Mouse (Mus musculus): Measurements from ENCODE around the gene Cdc42bpb. TPM values are rescaled to one million over a fixed set of nuclear protein-coding genes. Genes with fewer than 3 reads are reported as not detected.
A peak's percentile ranks its signal among the peaks of the same experiment; 100 is the strongest.

Cdc42bpb gene
- 186 and 250 TPM in 2 replicates for polyA plus RNA-seq (2012; rRNA removed)

DNA sequence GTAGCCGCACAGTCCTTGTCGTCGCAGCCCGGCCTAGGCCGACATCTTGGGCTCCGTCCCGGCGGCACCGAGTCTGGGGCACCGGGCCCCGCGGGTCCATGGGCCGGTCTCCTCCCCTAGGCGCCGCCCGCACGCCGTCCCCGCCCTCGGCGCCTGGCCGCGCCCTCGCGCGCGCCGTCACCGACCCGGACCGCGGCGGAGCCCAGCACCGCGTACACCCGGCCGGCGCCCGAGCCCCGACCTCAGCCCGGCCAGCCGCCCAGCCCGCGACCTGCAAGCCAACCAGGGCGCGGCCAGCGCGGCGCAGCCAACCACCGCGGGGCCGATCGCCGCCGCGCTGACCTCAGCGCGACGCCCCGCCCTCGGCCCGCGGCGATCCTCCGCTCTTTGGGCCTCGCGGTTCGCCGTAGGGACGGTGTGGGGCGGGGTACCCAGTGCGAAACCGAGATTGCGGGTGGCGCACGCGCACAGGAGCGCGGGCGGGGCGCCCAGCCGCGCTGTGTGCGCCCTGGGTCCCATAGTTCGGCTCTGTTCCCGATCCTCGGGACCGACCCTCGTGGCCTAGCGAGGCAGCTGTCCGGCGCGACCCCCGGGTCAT, at the start of gene Cdc42bpb:
Gene Cdc42bpb (minus strand): TSS at position 343 of the 598 bp plus-strand sequence.
- WGBS = under 1% methylated on average over 90 of the region's 94 CpGs
- DNase-seq (ENCODE audit: low read depth, low spot score) = no peak

DNA sequence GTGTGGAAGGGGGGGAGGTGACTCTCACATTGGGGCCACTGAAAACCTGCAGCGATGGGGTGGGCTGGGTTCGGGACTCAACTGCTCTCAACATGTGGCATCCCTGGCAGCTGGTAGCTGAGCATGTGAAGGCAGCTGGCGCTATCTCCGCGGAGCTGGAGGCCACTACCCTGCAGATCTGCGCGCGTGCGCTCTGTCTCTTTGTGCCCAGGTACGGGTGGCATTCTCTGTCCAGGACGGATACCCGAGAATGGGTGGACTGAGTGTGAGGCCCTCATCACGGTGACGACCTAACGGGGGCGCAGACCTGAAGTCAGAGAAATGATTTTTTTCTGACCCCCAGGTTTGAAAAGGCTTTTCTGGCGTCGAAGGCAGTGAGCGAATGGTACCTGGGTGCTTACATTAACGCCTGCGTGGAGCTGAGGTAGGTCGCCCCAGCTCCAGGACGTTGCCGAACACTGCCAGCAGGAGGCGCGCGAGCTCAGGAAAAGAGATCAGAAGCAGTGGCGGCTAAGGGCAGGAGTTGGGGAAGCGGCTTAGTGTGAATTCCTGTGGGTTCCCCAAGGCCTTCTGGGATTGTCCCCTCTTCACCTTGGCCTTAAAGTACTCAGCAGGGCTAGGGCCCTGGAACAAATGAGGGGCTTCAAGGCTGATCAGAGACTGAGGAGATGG, 48.4 kb upstream of the Cdc42bpb start:
- 19% methylated on average over 29 of the region's 29 CpGs for WGBS
- no peak for DNase-seq (ENCODE audit: low read depth, low spot score)

DNA sequence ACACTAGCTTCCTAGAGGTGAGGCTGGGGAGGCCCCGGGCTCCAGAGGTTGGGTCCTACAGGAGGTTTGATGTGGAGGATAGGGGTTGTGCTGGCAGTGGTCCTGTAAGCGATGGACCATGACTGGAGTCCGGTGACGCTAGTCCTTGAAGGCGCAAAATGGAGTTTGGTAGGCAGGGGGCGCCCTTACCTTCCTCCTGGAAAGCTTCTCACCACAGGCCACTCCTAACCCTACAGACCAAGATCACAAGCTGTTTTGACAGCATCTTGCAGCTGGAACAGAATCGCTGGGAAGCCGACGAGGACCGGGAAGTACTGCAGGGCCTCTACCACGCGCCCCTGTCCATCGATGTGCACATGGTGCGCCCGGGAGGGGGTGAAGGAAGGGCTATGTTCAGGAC, 47.7 kb upstream of the Cdc42bpb start:
- DNase-seq (ENCODE audit: low read depth, low spot score) = no peak
- 2% methylated on average over 15 of the region's 15 CpGs for WGBS

DNA sequence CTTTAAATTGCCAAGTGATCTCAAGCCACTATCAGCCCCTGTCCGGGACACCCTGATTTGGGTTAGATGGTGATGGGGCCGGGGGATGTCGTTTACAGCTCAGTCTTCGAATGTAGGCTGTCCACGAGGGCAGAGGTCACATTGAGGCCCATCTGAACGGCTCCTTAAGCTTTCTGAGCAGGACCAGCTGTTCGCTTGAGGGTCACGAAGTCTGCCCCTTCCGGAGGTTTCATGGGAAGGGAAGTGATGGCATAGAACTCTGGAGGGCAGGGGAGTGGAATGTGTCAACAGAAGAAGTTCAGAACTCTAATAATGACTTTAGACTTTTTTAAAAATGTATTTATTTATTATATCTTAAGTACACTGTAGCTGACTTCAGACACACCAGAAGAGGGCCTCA, 47.0 kb upstream of the Cdc42bpb start:
- WGBS = 30% methylated on average over 9 of the region's 9 CpGs
- DNase-seq (ENCODE audit: low read depth, low spot score) = no peak

DNA sequence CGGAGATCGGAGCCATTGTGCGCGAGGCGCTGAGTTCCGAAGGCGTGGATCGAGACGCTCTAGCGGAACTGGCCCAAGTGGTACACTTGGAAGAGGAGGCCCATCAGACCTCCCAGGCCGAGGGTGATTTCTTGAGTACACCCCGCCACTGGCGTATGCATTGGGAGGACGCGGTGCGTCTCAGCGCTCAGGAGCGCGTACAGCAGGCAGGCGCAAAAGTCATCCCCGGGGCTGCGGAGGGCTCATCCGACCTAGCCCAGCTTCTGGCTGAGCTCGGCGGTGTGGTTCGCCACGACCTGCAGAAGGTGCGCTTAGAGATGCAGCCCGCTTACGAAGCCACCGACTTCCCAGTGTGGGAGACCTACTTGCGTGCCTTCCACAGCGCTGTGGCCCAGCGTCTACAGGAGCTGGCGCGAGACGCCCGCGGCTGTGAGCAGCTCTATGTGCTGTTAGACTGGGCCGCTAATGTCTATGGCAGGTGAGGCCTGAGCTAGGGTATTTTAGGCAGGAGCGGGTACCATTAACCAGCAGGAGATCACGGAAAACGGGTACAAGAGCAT, 46.1 kb upstream of the Cdc42bpb start:
- WGBS = 23% methylated on average over 43 of the region's 43 CpGs
- DNase-seq (ENCODE audit: low read depth, low spot score) = no peak

DNA sequence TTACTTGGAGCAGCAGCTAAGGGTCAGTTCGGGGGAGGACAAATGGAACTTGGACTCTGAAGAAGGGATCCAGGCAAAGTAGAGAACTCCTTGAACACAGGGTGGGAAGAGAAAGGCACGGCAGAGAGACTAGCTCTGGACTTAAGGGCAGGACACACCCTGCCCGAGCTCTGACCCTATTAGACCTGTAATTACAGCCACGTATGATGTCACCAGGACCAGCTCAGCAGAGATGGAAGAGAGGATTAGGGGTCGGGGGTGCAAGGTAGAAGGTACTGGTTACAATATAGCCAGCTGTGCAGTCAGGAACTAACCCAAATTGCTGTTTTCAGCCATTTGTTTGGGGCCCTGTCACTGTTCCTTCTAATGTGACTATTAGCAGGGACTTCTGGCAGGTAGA, 45.3 kb upstream of the Cdc42bpb start:
- DNase-seq (ENCODE audit: low read depth, low spot score) = no peak
- WGBS = 40% methylated on average over 5 of the region's 5 CpGs

DNA sequence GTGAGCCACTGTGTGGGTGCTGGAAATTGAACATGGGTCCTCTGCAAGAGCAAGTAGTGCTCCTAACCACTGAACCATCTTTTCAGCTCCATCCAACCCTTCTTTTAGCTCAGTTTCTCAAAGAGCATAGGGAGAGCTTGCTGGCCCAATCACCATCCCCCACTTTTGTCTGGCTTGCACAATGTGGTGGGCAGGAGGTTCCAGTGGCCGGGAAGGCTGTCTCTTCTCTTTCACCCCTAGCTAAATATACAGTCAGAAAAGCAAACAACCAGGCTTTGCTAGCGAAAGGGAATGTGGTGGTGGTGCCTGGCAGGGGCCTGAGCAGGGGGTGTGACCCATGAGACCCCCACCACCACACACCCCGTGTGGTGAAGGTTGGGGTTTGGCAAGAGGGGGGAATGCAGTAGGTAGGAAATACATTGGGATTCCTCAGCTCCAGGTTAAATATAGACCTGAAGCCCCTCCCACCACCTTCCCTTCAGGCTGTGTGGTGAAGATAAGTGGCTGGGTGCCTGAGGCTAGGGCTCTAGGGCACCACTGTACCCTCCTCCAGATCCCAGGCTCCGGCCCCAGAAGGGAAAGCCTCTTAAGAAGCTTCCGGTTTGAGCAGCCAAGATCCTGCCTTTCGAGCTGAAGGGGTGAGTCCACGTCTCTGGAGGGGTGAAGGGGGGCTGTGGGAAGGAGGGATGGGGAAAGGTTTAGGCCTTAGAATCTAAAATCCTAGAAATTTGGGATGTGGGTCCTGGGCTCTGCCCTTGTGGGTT, 43.6 kb upstream of the Cdc42bpb start:
- WGBS = 37% methylated on average over 7 of the region's 7 CpGs
- DNase-seq (ENCODE audit: low read depth, low spot score) = no peak

DNA sequence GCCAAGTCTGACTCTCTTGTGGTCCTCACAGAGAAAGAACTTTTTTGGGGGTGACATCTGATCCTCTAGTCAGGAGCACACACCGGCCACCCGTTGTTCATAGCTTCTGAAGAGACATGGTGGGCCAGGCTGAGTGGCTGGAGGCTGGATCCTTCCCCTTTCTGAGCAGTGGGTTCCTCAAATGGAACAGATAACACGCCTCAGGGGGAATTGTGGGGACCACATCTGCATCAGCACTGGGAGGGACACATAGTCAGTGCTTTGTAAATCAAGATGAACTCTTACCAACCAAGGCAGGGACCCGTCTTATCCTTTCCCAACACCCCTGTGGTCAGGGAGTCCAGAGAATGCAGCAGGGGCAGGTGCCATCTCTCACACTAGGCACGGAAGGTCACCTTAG, 42.4 kb upstream of the Cdc42bpb start:
- 82% methylated on average over 5 of the region's 5 CpGs for WGBS

DNA sequence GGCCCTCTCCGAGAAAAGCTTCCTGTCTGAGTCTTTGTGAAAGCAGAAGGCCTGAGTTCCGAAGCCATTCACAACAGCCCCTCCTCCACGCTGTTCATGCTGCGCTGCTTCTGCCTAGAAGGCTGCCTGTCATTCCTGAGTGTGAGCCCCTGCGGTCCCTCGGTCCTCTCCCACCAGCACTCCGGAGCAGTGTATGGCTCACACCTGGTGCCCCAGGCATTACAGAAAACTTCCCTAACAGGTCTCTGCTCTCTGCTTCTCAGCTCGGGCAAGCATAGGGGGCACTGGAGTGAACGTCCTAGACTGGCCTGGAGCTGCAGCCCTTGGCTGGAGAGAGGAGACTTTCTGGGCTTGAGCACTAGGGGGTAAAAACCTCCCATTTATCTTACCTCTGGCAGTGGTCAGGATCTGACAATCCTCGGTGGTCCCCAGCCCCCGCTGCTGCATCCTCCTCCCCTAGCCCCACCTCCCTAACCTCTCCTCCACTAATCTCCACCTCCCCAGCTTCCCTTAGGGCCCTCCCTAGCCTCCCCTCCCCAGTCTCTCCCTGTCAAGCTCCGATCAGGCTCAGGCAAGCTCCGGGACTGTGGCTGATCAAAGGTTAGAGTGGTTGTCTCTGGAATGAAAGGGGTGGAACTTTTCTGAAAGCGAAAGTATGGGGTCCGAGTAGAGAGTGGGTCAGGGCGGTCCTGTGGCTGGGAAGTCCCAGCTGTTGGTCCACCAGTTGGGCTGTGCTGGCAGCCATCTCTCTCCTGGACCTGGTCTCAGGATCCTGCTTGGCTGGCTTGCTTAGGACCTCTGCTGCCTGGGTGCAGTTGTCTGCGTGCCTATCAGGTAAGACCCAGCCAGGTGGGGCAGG, 39.6 kb upstream of the Cdc42bpb start, which contains the start of gene Exoc3l4:
Gene Exoc3l4 (plus strand): TSS at position 97 of the 859 bp plus-strand sequence.
- no peak for DNase-seq (ENCODE audit: low read depth, low spot score)
- 6% methylated on average over 17 of the region's 17 CpGs for WGBS

More for the DNA sequence above, 42.4 kb upstream of the Cdc42bpb start:
- DNase-seq (ENCODE audit: low read depth, low spot score) = no peak

DNA sequence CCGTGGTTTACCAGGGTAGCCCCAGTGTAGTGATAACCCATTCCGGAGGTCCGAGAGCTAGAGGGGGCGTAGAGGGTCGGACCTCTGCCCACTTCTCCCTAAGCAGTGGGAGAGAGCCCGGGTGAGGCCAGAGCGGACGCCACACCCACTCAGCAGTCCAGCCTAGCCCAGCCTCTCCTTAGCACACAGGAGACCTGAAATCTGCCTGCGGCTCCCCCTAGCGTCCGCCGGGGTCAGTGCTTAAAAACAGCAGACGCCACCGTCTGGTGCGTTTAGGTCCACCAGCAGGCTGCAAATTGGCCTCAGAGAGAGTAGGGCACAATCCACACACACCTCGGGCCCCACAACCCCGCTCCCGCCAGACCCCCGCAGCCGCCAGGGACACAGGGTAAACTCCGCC, 35.8 kb upstream of the Cdc42bpb start:
- WGBS = 2% methylated on average over 21 of the region's 21 CpGs
- no peak for DNase-seq (ENCODE audit: low read depth, low spot score)

DNA sequence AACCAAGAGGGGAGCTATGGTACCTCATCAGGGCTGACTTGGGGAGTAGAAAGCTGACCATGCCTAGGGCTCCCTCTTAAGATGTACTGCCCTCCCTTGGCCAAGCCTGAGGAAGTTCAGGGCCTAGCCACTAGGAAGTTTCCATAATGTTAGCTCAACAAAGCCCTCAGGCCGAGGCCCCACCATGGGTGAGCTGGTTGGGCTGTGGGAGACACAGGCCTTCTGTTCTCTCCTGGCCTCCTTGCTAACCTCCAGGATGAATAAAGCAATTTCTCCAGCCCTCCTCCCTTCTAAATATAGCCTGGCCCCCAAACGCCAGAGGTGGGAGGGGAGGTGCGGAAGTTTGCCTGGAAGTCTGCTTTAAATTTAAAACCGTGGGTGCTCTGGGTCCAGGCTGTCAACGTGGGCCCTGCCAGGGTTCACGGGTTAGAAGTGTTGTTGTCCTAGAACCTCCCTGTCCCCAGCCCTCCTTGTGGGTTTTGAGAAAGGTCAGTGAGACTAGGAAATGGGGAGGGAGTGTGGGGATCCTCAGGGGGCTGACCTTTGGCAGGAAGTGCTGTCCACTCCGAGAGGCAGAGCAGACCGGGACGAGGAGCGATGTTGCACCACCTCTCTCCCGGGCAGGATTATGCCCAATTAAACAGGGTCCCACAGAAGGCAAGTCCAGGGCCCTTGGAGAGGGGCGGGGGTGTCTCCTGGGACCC, 35.2 kb upstream of the Cdc42bpb start:
- DNase-seq (ENCODE audit: low read depth, low spot score) = no peak
- 39% methylated on average over 12 of the region's 12 CpGs for WGBS

DNA sequence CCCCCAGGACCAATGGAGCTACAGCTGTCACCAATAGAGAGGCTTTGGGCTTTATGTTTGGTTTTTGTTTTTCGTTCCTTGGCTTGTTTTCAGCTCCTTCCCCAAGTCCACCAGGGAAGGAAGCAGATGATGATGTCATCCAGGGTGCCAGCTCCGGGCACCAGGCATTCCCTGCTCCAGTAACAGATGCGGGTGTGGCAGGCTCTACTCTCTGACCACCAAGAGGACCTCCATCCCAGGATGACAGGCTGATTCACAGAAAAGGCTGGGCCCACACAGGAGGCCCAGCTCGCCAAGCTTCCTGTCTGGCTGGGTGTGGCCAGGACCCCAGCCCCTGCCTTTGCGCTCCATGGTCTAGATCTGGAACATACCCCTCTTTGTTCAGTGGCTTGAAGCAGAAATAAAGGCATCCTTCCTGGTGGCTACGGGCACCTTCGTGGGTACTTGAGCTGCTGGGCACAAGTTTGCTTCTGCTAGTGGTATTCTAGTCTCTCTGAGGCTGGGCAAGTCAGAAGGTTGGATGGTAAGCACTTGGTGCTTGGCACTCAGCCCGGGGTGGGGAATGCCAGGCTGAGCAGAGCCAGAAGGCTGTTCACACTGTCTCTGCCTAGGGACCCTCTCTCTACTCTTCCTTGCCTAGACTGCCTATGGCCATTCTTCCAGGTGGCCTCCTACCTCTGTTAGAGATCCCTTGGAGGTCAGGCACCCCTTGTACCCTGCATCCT, 34.3 kb upstream of the Cdc42bpb start:
- DNase-seq (ENCODE audit: low read depth, low spot score) = no peak
- 65% methylated on average over 8 of the region's 8 CpGs for WGBS

DNA sequence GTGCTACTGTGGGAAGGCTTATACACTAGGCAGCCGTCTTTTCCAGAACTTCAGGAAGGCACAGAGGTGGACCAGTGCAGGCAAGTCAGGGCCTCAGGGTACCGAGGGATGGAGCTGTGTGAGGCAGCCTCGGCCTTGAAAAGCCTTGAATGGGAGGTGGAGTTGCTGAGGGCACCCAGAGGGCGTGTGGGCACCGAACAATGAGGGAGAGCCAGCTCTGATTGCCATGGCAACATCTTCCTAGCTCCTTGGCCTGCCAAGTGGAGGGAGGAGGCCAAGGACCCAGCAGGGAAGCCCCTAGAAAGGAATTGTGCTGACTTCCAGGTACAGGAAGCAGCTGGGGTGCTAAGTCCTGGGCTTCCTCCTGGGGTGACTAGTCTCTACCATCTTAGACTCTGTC, 32.1 kb upstream of the Cdc42bpb start:
- DNase-seq (ENCODE audit: low read depth, low spot score) = no peak
- WGBS = 35% methylated on average over 5 of the region's 5 CpGs

DNA sequence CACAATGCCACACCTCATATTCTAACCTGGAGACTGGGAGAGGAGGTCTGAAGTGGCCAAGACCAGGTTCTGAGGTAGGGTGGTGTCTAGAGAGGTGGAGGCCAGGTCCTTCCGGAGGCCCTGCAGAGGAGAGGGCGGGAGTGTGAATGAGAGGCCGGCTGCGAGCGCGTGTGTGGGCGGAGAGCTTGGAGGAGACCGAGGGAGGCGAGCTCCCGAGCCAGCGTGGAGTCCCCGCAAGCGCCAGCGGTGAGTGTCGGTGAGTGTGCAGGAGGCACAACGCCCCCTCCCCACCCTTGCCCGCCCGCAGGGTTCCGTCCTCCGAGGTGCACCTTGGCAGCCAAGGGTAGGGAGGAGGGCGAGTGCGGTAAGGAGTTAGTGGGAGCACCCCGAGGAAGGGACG, 29.1 kb upstream of the Cdc42bpb start, which contains the start of gene Lbhd2:
Gene Lbhd2 (plus strand): TSS at position 188 of the 400 bp plus-strand sequence.
- 5% methylated on average over 24 of the region's 24 CpGs for WGBS

DNA sequence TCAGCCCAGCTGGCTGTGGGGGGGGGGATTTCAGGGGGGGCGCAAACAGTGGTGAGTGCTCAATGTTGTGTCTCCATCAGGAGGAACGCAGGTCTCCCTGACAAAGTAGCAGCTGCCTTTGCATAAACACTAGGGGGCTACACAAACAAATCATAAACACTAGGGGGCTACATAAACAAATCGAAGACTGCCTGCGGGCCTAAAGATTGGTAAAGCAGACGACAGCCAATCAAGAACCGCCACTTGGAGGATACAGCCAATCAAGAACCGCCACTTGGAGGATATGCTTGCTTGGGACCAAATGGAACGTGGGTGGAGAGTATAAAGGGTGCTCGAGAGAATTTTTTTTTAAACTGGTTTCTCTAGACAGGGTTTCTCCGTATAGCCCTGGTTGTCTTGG, 27.4 kb upstream of the Cdc42bpb start:
- DNase-seq (ENCODE audit: low read depth, low spot score) = no peak
- 46% methylated on average over 10 of the region's 10 CpGs for WGBS

More for the DNA sequence above, 29.1 kb upstream of the Cdc42bpb start, which contains the start of gene Lbhd2:
- DNase-seq (ENCODE audit: low read depth, low spot score) = no peak

DNA sequence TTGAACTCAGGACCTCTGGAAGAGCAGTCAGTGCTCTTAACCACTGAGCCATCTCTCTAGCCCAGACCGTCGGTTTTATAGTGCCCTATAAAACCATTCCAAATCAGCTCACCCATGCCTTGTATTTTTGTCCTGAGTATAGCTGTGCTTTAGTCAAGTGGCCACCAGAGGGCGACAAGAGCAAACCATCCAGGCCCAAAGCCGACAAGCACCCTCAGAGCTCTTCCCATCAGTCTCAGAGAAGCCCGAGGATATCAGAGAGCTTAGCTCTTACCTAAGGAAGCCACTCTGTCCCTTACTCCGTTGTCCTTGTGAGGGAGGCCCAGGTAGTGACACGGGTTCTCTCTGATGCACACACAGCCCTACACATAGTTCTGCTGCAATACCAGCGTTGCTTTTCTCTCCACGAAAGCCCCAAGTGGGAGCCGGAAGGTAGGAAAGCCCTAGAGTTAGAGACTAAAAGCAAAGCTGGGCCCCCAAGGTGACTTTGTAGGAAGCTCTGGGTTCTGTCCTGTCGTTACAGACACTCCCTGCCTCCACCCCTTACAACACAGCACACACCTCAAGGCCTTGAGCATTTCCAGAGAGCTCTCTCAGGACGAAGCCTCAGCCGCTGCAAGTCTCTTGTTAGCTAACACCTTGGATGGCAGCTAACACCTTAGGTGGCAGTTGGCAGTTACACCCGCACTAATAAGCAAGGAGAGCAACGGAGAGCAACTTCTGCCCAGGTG, 24.1 kb upstream of the Cdc42bpb start:
- DNase-seq (ENCODE audit: low read depth, low spot score) = peak; percentile 87
- 30% methylated on average over 15 of the region's 15 CpGs for WGBS

DNA sequence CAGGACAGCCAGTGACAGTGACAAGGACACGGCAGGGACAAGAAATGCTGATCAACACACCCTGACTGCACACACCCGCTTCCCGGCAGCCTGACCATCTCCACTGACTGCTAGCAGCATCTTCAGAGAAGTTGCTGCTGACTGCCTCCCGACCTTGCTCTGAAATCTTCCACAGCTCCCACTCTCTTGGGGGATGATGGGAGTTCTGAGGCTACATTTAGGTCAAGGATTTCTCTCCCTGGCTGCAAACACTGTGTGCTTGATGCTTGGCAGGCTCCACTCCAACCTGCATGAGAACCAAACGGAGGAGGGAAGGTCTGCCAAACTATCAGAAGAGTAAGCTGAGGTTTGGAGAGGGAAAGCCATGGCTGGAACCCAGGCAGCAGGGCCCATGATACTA, 19.5 kb upstream of the Cdc42bpb start:
- WGBS = 44% methylated on average over 5 of the region's 5 CpGs
- DNase-seq (ENCODE audit: low read depth, low spot score) = no peak

DNA sequence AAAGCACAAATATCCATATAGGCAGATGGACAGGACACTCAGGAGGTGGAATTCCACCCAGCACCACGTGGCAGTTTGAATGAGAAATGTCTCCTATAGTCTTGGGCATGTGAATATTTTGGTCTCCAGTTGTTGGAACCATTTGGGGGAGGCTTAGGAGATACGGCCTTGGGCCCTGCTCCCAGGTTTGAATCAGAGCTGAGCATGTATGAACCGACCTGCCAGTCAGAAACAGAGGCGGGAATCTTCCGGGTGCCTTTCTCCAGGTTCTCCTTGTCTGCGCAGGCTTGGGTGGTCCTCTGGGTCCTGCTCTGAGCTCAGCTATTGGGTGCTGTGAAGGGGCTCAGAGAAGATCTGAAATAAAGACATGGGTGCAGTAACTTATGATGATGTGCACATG, 16.5 kb upstream of the Cdc42bpb start:
- WGBS = 82% methylated on average over 6 of the region's 6 CpGs
- no peak for DNase-seq (ENCODE audit: low read depth, low spot score)
